Mouse (Mus musculus): ENCODE data around the gene Insr.

- TF ChIP-seq TAL1 (IDR thresholded peaks at IDR 0.05; ENCODE audit: low read length) (no peak), GATA1 (IDR thresholded peaks at IDR 0.05; ENCODE audit: low read length) (no peak)
Measured at GRCm38 (mm10) chr8:3279721-3280077, 282 bp upstream of the Insr start.

Measured in erythroblast, embryonic 14.5 days (primary cell).